Mouse (Mus musculus) spleen, adult 2 months (tissue): Measurements from ENCODE around the gene Spata13. TPM values are rescaled to one million over a fixed set of nuclear protein-coding genes. Genes with fewer than 3 reads are reported as not detected.

Source experiments
- DNase-seq, 2 experiments: peaks; one replicate each; pipeline versions ENCODE4 v3.0.0 to v3.0.0-alpha.2; 2012 to 2021; ENCODE audit warnings: low spot score in 2 of 2, low read depth in 1 of 2
- H3K27ac ChIP-seq: fragments of 200-500 bp; 2 replicates; pipeline ENCODE4 v1.5.1; 2012; ENCODE audit warnings: low read length, inconsistent platforms; ENCODE audit not compliant: insufficient read depth
- H3K27me3 ChIP-seq: fragments of 200-500 bp; 2 replicates; pipeline ENCODE4 v1.6.1; 2012; ENCODE audit warnings: mild to moderate bottlenecking, moderate library complexity, low read length, inconsistent platforms; ENCODE audit not compliant: control insufficient read depth, insufficient read depth
- H3K36me3 ChIP-seq: fragments of 200-500 bp; 2 replicates; pipeline ENCODE4 v1.6.1; 2012; ENCODE audit warnings: mild to moderate bottlenecking, low read length, inconsistent platforms; ENCODE audit not compliant: control insufficient read depth, insufficient read depth
- H3K4me1 ChIP-seq: fragments of 200-500 bp; 2 replicates; pipeline ENCODE4 v1.6.1; 2011; ENCODE audit warnings: inconsistent platforms; ENCODE audit not compliant: control insufficient read depth, insufficient read depth, insufficient read length
- H3K4me3 ChIP-seq: fragments of 200-500 bp; 2 replicates; pipeline ENCODE4 v1.5.1; 2011; ENCODE audit warnings: mild to moderate bottlenecking, inconsistent platforms; ENCODE audit not compliant: insufficient read depth, insufficient read length; ENCODE audit errors: extremely low read depth
- CTCF ChIP-seq: fragments of 200-500 bp; IDR thresholded peaks from 2 replicates; pipeline ENCODE4 v1.5.1; 2011; ENCODE audit warnings: mild to moderate bottlenecking, inconsistent platforms; ENCODE audit not compliant: insufficient read depth, insufficient read length, insufficient replicate concordance; ENCODE audit errors: extremely low read depth
- POLR2A ChIP-seq: fragments of 200-500 bp; IDR thresholded peaks from 2 replicates; pipeline ENCODE4 v1.6.1; 2011; ENCODE audit warnings: low read depth, low read length, inconsistent platforms
- WGBS: fragments of 180-500 bp; shearing (Covaris S2); methylation state at CpG from one replicate; pipeline ENCODE4 v1.1.7; 2018; 5-methylcytosine and 5-hydroxymethylcytosine counted together
- polyA plus RNA-seq: library from polyadenylated mRNA; depleted of rRNA; stranded (reverse); fragments of >200 nt; gene quantifications from 2 replicates; pipeline ENCODE4 v1.2.3, GENCODE M21; 2012; rRNA removed

The Spata13 gene
- polyA plus RNA-seq = 23.5 and 29.8 TPM in 2 replicates

DNA sequence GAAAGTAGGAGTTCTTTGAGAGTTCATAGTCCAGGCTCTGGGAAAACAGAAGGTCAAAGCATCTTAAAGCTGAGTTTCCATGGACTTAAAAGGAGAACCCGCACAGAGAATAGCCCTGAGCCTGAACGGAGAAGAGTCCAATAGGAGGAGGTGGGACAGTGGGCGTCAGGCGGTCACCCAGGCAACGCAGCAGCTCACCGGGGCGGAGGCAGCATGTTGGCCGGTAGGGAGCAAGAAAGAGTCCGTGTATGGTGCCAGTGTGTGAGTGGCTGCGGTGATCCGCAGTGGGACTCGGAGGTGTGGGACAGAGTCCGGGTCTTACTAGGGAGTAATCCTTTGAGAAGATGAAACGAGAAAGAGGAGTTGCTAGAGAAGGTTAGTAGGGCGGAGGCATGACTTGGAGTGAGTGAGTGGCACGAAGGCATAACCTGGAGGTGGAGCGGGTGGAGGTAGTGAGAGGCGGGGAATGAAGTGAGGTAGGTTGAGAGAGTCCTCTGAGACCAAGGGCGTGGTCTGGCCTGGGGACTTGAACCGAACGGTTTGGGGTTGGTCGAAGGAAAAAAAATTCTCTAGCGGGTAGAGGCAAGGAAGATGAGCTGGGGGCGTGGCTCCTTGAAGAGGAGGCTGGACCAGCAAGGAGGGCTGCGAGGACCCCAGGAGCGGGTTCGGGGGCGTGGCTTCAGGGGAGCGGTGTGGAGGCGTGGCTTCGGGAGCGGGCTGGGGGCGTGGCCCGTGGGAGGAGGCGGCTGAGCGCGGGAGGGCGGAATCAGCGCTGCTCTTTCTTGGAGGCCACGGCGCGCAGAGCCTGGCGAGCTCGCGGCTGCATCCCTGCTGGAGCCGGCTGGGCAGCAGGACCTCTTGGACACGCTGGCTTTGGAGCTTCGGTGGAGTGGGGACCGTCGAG lies at the start of gene Spata13:
Spata13 (plus strand) TSS at position 41 of the 904 bp plus-strand sequence.
- peaks cover 2% of the 10 kb centered on the region; the same call in 1 of the 2 replicates for H3K36me3 ChIP-seq
- peak; percentile 50 to 85 for DNase-seq
- H3K27ac ChIP-seq = peak within 1 kb of the TSS; percentile 41; the same call in 1 of the 2 replicates
- no peaks in the 10 kb centered on the region; the same call in 1 of the 2 replicates for H3K27me3 ChIP-seq
- H3K4me1 ChIP-seq = no peaks in the 10 kb centered on the region; the same call in none of the 2 replicates
- peak within 1 kb of the TSS; percentile 78 for H3K4me3 ChIP-seq
- TF ChIP-seq CTCF (no peak), POLR2A (no peak)
- WGBS = under 1% methylated on average over 46 of the region's 50 CpGs

DNA sequence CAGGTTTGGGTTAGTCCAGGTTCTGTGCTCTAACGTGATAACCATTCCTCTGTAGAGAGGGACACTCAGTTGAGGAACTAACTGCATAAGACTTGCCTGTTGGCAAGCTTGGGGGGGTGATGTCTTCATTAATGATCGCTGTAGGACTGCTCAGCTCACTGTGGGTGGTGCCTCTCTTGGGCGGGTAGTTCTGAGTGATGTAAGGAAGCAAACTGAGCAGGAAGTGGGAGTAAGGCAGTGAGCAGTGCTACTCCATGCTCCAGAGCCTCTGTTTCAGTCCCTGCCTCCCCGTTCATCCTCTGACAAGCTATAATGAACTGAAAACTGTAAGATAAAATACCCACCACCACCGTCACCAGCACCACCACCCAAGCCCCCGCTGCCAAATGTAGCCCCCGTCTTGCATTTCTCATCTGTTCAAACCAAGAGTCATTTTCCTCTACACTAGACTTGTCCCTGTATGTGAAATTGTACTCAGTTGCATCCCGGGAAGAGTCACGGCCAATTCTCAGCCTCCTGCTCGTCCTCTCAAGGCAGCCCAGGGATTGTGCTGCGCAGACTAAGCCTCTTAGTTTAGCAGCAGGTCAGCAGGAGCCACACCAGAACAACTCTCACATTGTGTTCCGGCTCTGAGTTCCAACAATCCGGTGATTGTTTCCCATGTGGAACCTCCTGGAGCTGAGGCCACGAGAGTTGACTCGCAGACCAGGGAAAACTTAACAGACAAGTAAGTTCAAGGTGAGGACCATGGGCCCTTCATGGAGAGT lies 46.9 kb upstream of the Spata13 start:
- Histone ChIP-seq H3K36me3 (no peaks in the 10 kb centered on the region), H3K4me3 (no peak overlapping the region), H3K27me3 (0 out of 2 replicates have a peak, but pooled peaks cover under 1% of the 10 kb centered on the region), H3K4me1 (no peaks in the 10 kb centered on the region), H3K27ac (no peak overlapping the region)
- DNase-seq = no peak
- WGBS = 80% methylated on average over 15 of the region's 15 CpGs
- TF ChIP-seq CTCF (no peak), POLR2A (no peak)

DNA sequence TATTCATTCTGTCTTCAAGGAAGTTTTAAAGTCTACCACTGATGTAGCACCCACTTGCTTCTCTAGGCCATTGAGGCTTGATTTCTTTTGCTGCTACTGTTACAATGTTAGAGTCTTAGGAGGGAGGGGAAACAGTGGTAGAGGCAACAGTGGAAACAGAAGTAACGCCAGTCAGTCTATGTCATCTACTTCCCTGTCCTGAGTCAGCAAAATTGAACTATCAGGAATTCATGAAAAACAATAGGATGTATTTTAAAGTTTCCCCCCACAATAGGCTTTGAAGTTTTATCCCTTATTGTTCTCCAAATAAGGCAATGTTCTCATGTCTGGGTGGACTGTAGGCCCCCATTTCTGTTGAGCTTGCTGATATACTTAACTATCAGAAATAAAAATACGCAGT lies 44.8 kb upstream of the Spata13 start:
- H3K27me3 ChIP-seq = 0 out of 2 replicates have a peak, but pooled peaks cover 2% of the 10 kb centered on the region
- no peak for TF ChIP-seq POLR2A
- TF ChIP-seq CTCF = no peak
- H3K36me3 ChIP-seq = no peaks in the 10 kb centered on the region
- DNase-seq = no peak
- WGBS = 70% methylated on average over 2 of the region's 2 CpGs
- no peak overlapping the region for H3K27ac ChIP-seq
- H3K4me1 ChIP-seq = no peaks in the 10 kb centered on the region
- no peak overlapping the region for H3K4me3 ChIP-seq

DNA sequence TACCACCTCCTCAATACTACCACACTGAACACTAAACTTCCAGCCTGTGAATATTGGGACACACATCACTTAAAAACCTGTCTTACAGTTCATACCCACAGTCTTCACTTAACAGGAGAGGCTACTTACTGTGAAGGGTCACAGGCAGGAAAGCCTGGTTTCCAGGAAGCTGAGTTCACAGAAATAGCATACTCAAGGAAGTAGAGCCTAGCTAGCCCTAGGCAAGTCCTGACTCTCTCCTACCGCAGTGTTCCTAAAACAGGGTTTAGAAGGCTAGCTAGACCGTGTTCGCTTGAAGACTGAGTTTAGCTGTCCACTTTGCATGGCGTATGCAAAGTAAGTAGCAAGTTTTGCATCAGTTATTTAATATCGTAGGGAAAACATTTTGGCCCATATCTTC lies 41.5 kb upstream of the Spata13 start:
- H3K4me1 ChIP-seq = no peaks in the 10 kb centered on the region
- 16% methylated on average over 5 of the region's 5 CpGs for WGBS
- no peaks in the 10 kb centered on the region for H3K36me3 ChIP-seq
- H3K27me3 ChIP-seq = 0 out of 2 replicates have a peak, but pooled peaks cover 2% of the 10 kb centered on the region
- TF ChIP-seq POLR2A (no peak), CTCF (no peak)
- no peak for DNase-seq
- no peak overlapping the region for H3K4me3 ChIP-seq
- no peak overlapping the region for H3K27ac ChIP-seq

DNA sequence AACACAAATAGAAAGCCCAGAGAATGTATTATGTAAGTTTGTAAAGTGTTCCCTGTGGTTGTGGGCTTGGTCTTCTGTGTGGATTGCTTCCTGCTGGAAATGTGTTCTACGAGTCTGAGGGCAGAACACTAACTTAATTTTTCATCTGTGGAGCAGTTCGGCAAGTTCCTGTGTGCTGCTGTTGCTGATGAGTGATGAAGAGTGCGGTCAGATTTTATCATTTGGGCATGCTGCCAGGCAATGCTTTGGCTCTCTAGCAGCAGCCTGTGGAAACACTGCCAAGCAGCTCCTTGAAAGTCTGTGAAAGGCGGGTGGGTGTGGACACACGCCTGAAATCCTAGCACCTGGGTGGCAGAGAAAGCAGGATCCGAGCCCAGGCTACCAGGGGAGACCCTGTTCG lies 41.0 kb upstream of the Spata13 start:
- H3K27ac ChIP-seq = no peak overlapping the region
- H3K36me3 ChIP-seq = no peaks in the 10 kb centered on the region
- 13% methylated on average over 7 of the region's 7 CpGs for WGBS
- no peak overlapping the region for H3K4me3 ChIP-seq
- TF ChIP-seq POLR2A (no peak), CTCF (no peak)
- H3K4me1 ChIP-seq = no peaks in the 10 kb centered on the region
- 0 out of 2 replicates have a peak, but pooled peaks cover 2% of the 10 kb centered on the region for H3K27me3 ChIP-seq
- DNase-seq = no peak

DNA sequence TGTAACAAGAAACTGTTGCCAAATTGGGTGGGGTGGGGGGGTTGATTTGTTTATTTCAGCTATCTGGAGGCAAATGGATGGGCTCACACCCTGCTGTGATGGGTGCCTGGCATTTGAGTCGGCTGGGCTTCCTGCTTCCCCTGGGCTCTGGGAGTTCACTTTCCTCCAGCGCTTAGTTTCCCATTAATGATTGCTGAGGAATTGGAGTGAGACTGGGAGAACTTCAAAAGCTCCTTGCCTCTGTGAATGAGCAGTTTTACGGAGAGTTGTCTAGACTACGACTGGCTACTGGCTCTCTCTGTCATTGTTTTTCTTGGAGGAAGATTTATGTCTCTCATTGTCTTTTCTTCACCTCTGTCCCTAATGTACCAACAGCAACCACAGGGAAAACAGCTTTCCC lies 36.2 kb upstream of the Spata13 start:
- H3K4me3 ChIP-seq = no peak overlapping the region
- H3K27ac ChIP-seq = no peak overlapping the region
- 57% methylated on average over 4 of the region's 4 CpGs for WGBS
- no peaks in the 10 kb centered on the region for H3K27me3 ChIP-seq
- TF ChIP-seq POLR2A = no peak
- no peak for TF ChIP-seq CTCF
- no peaks in the 10 kb centered on the region for H3K36me3 ChIP-seq
- DNase-seq = no peak
- H3K4me1 ChIP-seq = no peaks in the 10 kb centered on the region
